Mouse (Mus musculus): ENCODE measurements around the gene Thpo. TPM values are rescaled to one million over a fixed set of nuclear protein-coding genes. Genes with fewer than 3 reads are reported as not detected.

Thpo gene
- polyA plus RNA-seq, 1 experiment from 2014 or later: 0.24 TPM

DNA sequence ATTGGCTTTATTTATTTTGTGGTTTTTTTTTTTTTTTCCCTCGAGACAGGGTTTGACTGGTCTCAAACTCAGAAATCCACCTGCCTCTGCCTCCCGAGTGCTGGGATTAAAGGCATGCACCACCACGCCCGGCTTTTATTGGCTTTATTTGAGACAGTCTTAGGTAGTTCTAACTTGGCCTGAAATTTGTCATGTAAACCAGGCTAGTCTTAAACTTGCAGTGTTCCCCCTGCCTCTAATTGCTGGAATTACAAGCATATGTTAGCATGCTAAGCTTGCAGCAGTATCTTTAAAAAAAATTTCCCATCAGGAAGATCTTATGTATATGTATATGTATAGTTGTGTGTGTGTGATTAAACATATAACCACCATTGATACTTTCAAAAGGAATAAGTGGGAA is 57.6 kb downstream of the Thpo start:
- no peaks in the 10 kb centered on the region for H3K9me3 ChIP-seq (ENCODE audit: control insufficient read depth, low read length)
- H3K4me2 ChIP-seq (ENCODE audit: low read depth, low read length, severe bottlenecking): no peak overlapping the region
- no peak overlapping the region for H3K4me3 ChIP-seq (ENCODE audit: low read depth, low read length)
- no peak overlapping the region for H3K9ac ChIP-seq (ENCODE audit: low read length)
- peaks cover 28% of the 10 kb centered on the region for H3K36me3 ChIP-seq (ENCODE audit: control insufficient read depth, insufficient read depth, low read length)
- no peaks in the 10 kb centered on the region for H3K27me3 ChIP-seq (ENCODE audit: control insufficient read depth, insufficient read depth, low read length)
- DNase-seq (ENCODE audit: low spot score): no peak
- no peak overlapping the region for H3K27ac ChIP-seq (ENCODE audit: low read depth, low read length)
- ATAC-seq (replicated peaks; ENCODE audit: low FRiP score): no peak
- 85% methylated on average over 4 of the region's 4 CpGs for WGBS
- H3K4me1 ChIP-seq (replicated peaks; ENCODE audit: control insufficient read depth, insufficient read depth, low read length): peaks cover 8% of the 10 kb centered on the region

DNA sequence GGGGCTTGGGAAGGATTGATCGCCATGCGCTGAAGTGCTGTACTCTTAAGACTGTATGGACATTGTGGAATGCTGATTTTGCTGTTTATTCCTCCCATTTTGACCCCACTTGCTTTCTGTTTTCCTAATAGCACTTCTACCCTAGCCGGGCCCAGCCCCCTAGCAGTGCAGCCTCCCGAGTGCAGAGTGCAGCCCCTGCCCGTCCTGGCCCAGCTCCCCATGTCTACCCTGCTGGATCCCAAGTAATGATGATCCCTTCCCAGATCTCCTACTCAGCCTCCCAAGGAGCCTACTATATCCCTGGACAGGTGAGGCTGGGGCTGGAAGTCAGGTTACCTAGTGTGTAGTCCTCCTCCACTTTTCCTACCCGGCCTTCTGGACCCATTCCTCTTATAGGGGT is 59.1 kb downstream of the Thpo start:
- ATAC-seq (replicated peaks; ENCODE audit: low FRiP score) (no peak), DNase-seq (ENCODE audit: low spot score) (no peak)
- Histone ChIP-seq H3K27me3 (ENCODE audit: control insufficient read depth, insufficient read depth, low read length) (no peaks in the 10 kb centered on the region), H3K4me2 (ENCODE audit: low read depth, low read length, severe bottlenecking) (no peak overlapping the region), H3K4me1 (replicated peaks; ENCODE audit: control insufficient read depth, insufficient read depth, low read length) (peaks cover 8% of the 10 kb centered on the region), H3K4me3 (ENCODE audit: low read depth, low read length) (no peak overlapping the region), H3K27ac (ENCODE audit: low read depth, low read length) (no peak overlapping the region), H3K36me3 (ENCODE audit: control insufficient read depth, insufficient read depth, low read length) (peaks cover 15% of the 10 kb centered on the region), H3K9me3 (ENCODE audit: control insufficient read depth, low read length) (no peaks in the 10 kb centered on the region), H3K9ac (ENCODE audit: low read length) (no peak overlapping the region)
- WGBS: 85% methylated on average over 6 of the region's 6 CpGs

Other genes starting within 250 kb of the Thpo start
- 135 and 138 TPM in 2 replicates for gene Eif2b5, start 235.7 kb downstream of the Thpo start, polyA plus RNA-seq (2014; fragmentation: Nextera tagmentation; extraction: Ambion mirVana)
- gene Dvl3, start 217.5 kb downstream of the Thpo start, polyA plus RNA-seq (2014; fragmentation: Nextera tagmentation; extraction: Ambion mirVana): 42.8 and 45.4 TPM in 2 replicates
- gene Ap2m1, start 199.0 kb downstream of the Thpo start, polyA plus RNA-seq (2014; fragmentation: Nextera tagmentation; extraction: Ambion mirVana): 797 and 824 TPM in 2 replicates
- 51.6 and 55.9 TPM in 2 replicates for gene Abcf3, start 185.9 kb downstream of the Thpo start, polyA plus RNA-seq (2014; fragmentation: Nextera tagmentation; extraction: Ambion mirVana)
- gene Vwa5b2, start 145.0 kb downstream of the Thpo start, polyA plus RNA-seq (2014; fragmentation: Nextera tagmentation; extraction: Ambion mirVana): 0.80 and 1.4 TPM in 2 replicates
- gene Eef1akmt4, start 122.9 kb downstream of the Thpo start, polyA plus RNA-seq (2014; fragmentation: Nextera tagmentation; extraction: Ambion mirVana): 28.2 and 30.8 TPM in 2 replicates
- gene Gm49333, start 122.9 kb downstream of the Thpo start, polyA plus RNA-seq (2014; fragmentation: Nextera tagmentation; extraction: Ambion mirVana): 0.68 TPM in 1 of 2 replicates, not detected in the other
- gene Alg3, start 122.8 kb downstream of the Thpo start, polyA plus RNA-seq (2014; fragmentation: Nextera tagmentation; extraction: Ambion mirVana): 46.9 and 58.9 TPM in 2 replicates
- 5.0 and 5.3 TPM in 2 replicates for gene Camk2n2, start 113.2 kb downstream of the Thpo start, polyA plus RNA-seq (2014; fragmentation: Nextera tagmentation; extraction: Ambion mirVana)
- gene Ece2, start 104.7 kb downstream of the Thpo start, polyA plus RNA-seq (2014; fragmentation: Nextera tagmentation; extraction: Ambion mirVana): 4.9 and 5.6 TPM in 2 replicates
- gene Psmd2, start 82.9 kb downstream of the Thpo start, polyA plus RNA-seq (2014; fragmentation: Nextera tagmentation; extraction: Ambion mirVana): 469 and 503 TPM in 2 replicates
- 186 and 187 TPM in 2 replicates for gene Eif4g1, start 66.2 kb downstream of the Thpo start, polyA plus RNA-seq (2014; fragmentation: Nextera tagmentation; extraction: Ambion mirVana)
- gene Fam131a, start 41.3 kb downstream of the Thpo start, polyA plus RNA-seq (2014; fragmentation: Nextera tagmentation; extraction: Ambion mirVana): 15.2 and 16.3 TPM in 2 replicates
- 116 and 121 TPM in 2 replicates for gene Polr2h, start 16.8 kb downstream of the Thpo start, polyA plus RNA-seq (2014; fragmentation: Nextera tagmentation; extraction: Ambion mirVana)
- gene Clcn2, start 16.8 kb downstream of the Thpo start, polyA plus RNA-seq (2014; fragmentation: Nextera tagmentation; extraction: Ambion mirVana): 16.5 and 20.5 TPM in 2 replicates
- 1.9 and 2.3 TPM in 2 replicates for gene Chrd, start 1.4 kb downstream of the Thpo start, polyA plus RNA-seq (2014; fragmentation: Nextera tagmentation; extraction: Ambion mirVana)

All from forebrain, embryonic 11.5 days (tissue).